Comparison of ENCODE assay signal across 28 mouse cellular contexts in the genomic region with DNA sequence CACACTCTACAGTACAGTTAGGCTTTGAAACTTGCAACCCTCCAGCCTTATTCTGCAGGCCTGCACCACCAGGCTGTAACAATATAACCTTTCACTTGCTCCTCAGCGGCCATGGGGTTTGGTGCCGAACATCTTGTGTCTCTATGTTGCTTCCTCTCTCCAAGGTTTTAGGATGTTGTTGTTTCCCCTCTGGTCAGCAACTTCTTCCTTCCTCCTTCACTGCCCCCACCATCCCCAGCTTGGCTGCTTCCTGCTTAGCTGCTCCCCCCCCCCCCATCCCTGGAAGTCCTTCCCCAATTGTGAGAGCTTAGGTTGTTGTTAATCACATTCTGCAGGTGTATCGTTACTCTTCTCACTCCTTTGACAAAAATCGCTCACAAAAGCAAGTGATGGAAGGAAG. TPM values are rescaled to one million over a fixed set of nuclear protein-coding genes. Genes with fewer than 3 reads are reported as not detected.
DNase-seq lines count a peak whose midpoint lies in the region; ATAC-seq and TF ChIP-seq lines count a peak whose summit lies in the region.
"Had no signal": no experiment of that assay in that cellular context is flagged by ENCODE, and none has a peak within 500 bp of the region (broad histone marks: within the 10 kb centered on the region; RNA-seq: fewer than 3 reads in every experiment).

No protein-coding gene starts in this region.

- 28% methylated on average over 4 of the region's 4 CpGs for WGBS in liver, postnatal 0 days (ENCODE audit: insufficient replicate concordance)
- WGBS in liver, embryonic 12.5 days (ENCODE audit: insufficient replicate concordance), result 34% methylated on average over 4 of the region's 4 CpGs

- H3K36me3 ChIP-seq in liver, postnatal 0 days (replicated peaks; ENCODE audit: insufficient read depth, low read length), result peaks cover 4% of the 10 kb centered on the region; the same call in 1 of the 2 replicates
- H3K36me3 ChIP-seq in liver, embryonic 12.5 days, result no peaks in the 10 kb centered on the region
- H3K36me3 ChIP-seq: embryonic facial prominence, embryonic 13.5 days; embryonic facial prominence, embryonic 15.5 days; forebrain, embryonic 10.5 days; forebrain, embryonic 12.5 days had no signal

- TF ChIP-seq EP300 in liver, postnatal 0 days (IDR thresholded peaks at IDR 0.05; ENCODE audit: low read depth), result no peak

- no peak overlapping the region for H3K27ac ChIP-seq in liver, postnatal 0 days (ENCODE audit: low read depth)
- H3K27ac ChIP-seq in liver, embryonic 12.5 days, result no peak overlapping the region
- H3K27ac ChIP-seq in bone marrow macrophage, adult 2 months (ENCODE audit: insufficient read depth, low read depth, low read length), result peak overlapping the region; percentile 41; the same call in 1 of the 2 replicates
- H3K27ac ChIP-seq: embryonic facial prominence, embryonic 13.5 days; embryonic facial prominence, embryonic 15.5 days; forebrain, embryonic 10.5 days; forebrain, embryonic 12.5 days had no signal

- H3K27me3 ChIP-seq in liver, postnatal 0 days (ENCODE audit: insufficient read depth, low read length), result no peaks in the 10 kb centered on the region
- H3K27me3 ChIP-seq in liver, embryonic 12.5 days (replicated peaks), result no peaks in the 10 kb centered on the region
- H3K27me3 ChIP-seq: embryonic facial prominence, embryonic 13.5 days; embryonic facial prominence, embryonic 15.5 days had no signal

- TF ChIP-seq POLR2A in bone marrow macrophage, adult 2 months (IDR thresholded peaks at IDR 0.05; ENCODE audit: borderline replicate concordance, low read depth, low read length), result no peak

- DNase-seq in liver, postnatal 0 days, result peak; percentile 13
- peak; percentile 23 for DNase-seq in R1 (ENCODE audit: low read depth, low spot score)
- DNase-seq in lung, postnatal 4 days, result no peak
- no peak for DNase-seq in layer of hippocampus, postnatal 14 days (ENCODE audit: low spot score in 2 of 2)
- DNase-seq: adrenal gland, adult 8-10 months; adrenal gland, postnatal 14 days; adrenal gland, postnatal 36 days; cerebellum, adult 11 months; cerebellum, adult 18-20 months; cerebellum, adult 8-10 months; cerebellum, adult 9-11 months; cerebellum, postnatal 14 days; cerebellum, postnatal 36 days; embryo, embryonic 11 days had no signal

- no peak overlapping the region for H3K4me3 ChIP-seq in liver, postnatal 0 days (ENCODE audit: low read depth, low read length)
- no peak overlapping the region for H3K4me3 ChIP-seq in liver, embryonic 12.5 days
- H3K4me3 ChIP-seq in bone marrow macrophage, adult 2 months (ENCODE audit: insufficient read depth, low read length), result no peak overlapping the region; the same call in 1 of the 2 replicates
- H3K4me3 ChIP-seq: embryonic facial prominence, embryonic 13.5 days; embryonic facial prominence, embryonic 15.5 days; erythroblast, embryonic 14.5 days; forebrain, embryonic 10.5 days; forebrain, embryonic 12.5 days had no signal

- no peak overlapping the region for H3K4me2 ChIP-seq in liver, postnatal 0 days (ENCODE audit: low read depth, low read length)
- no peak overlapping the region for H3K4me2 ChIP-seq in liver, embryonic 12.5 days
- H3K4me2 ChIP-seq: embryonic facial prominence, embryonic 13.5 days; embryonic facial prominence, embryonic 15.5 days; forebrain, embryonic 12.5 days had no signal

- TF ChIP-seq CTCF in liver, postnatal 0 days (IDR thresholded peaks at IDR 0.05; ENCODE audit: low read depth), result no peak
- no peak for TF ChIP-seq CTCF in bone marrow macrophage, adult 2 months (IDR thresholded peaks at IDR 0.05; ENCODE audit: low read depth, low read length)

- ATAC-seq in liver, postnatal 0 days, result peak; percentile 36
- ATAC-seq in liver, embryonic 12.5 days, result no peak
- ATAC-seq: activated CD4-positive, CD25-positive, alpha-beta regulatory T cell, adult 4 months; forebrain, embryonic 14.5 days; forebrain, embryonic 16.5 days had no signal

- no peaks in the 10 kb centered on the region for H3K4me1 ChIP-seq in liver, postnatal 0 days (ENCODE audit: insufficient read depth)
- no peaks in the 10 kb centered on the region for H3K4me1 ChIP-seq in liver, embryonic 12.5 days
- peaks cover 12% of the 10 kb centered on the region for H3K4me1 ChIP-seq in bone marrow macrophage, adult 2 months (ENCODE audit: control insufficient read depth, insufficient read depth, low read length)
- H3K4me1 ChIP-seq: embryonic facial prominence, embryonic 13.5 days; embryonic facial prominence, embryonic 15.5 days; forebrain, embryonic 10.5 days; forebrain, embryonic 12.5 days had no signal

- H3K9ac ChIP-seq in liver, postnatal 0 days (replicated peaks), result no peak overlapping the region
- H3K9ac ChIP-seq in liver, embryonic 12.5 days, result no peak overlapping the region
- H3K9ac ChIP-seq: embryonic facial prominence, embryonic 13.5 days; embryonic facial prominence, embryonic 15.5 days; forebrain, embryonic 12.5 days had no signal

- H3K9me3 ChIP-seq in liver, postnatal 0 days (ENCODE audit: low read length), result no peaks in the 10 kb centered on the region
- H3K9me3 ChIP-seq in liver, embryonic 12.5 days (replicated peaks), result no peaks in the 10 kb centered on the region
- H3K9me3 ChIP-seq: embryonic facial prominence, embryonic 13.5 days; embryonic facial prominence, embryonic 15.5 days; forebrain, embryonic 10.5 days; forebrain, embryonic 12.5 days had no signal

RNA-seq across cellular contexts. Expression of a gene that starts 14.6 kb away (rescaled TPM):
- polyA plus RNA-seq in liver, postnatal 0 days (2015; fragmentation: Nextera tagmentation; extraction: Ambion mirVana), result 203 and 205 TPM in 2 replicates
- polyA plus RNA-seq in liver, embryonic 12.5 days (2016; fragmentation: Nextera tagmentation; extraction: Ambion mirVana), result 21.1 and 22.3 TPM in 2 replicates
- not detected in 2 replicates for polyA plus RNA-seq in bone marrow macrophage, adult 2 months (2012; ENCODE audit: insufficient read depth, insufficient read length, missing spikeins)
- total RNA-seq in layer of hippocampus, postnatal 14 days (2021), result not detected
- total RNA-seq: common myeloid progenitor, adult 5-6 weeks; MEL had no signal
- polyA plus RNA-seq: activated CD4-positive, CD25-positive, alpha-beta regulatory T cell, adult 4 months; embryonic facial prominence, embryonic 11.5 days; embryonic facial prominence, embryonic 13.5 days; embryonic facial prominence, embryonic 15.5 days; forebrain, embryonic 10.5 days; forebrain, embryonic 12.5 days; forebrain, embryonic 14.5 days; forebrain, embryonic 16.5 days had no signal

RNA-seq across cellular contexts. Expression of a gene that starts 26.8 kb away (rescaled TPM):
- polyA plus RNA-seq in liver, postnatal 0 days (2015; fragmentation: Nextera tagmentation; extraction: Ambion mirVana), result 1.0 and 1.1 TPM in 2 replicates
- polyA plus RNA-seq in liver, embryonic 12.5 days (2016; fragmentation: Nextera tagmentation; extraction: Ambion mirVana), result 4.0 and 4.8 TPM in 2 replicates
- 8.4 and 9.5 TPM in 2 replicates for polyA plus RNA-seq in bone marrow macrophage, adult 2 months (2012; ENCODE audit: insufficient read depth, insufficient read length, missing spikeins)
- 100 to 1,000 TPM; 160 to 163 TPM for total RNA-seq in layer of hippocampus, postnatal 14 days (2021)

RNA-seq across cellular contexts. Expression of a gene that starts 43.9 kb away (rescaled TPM):
- 4.9 and 6.6 TPM in 2 replicates for polyA plus RNA-seq in liver, postnatal 0 days (2015; fragmentation: Nextera tagmentation; extraction: Ambion mirVana)
- polyA plus RNA-seq in liver, embryonic 12.5 days (2016; fragmentation: Nextera tagmentation; extraction: Ambion mirVana), result 5.0 and 5.4 TPM in 2 replicates
- 12.0 and 14.6 TPM in 2 replicates for polyA plus RNA-seq in bone marrow macrophage, adult 2 months (2012; ENCODE audit: insufficient read depth, insufficient read length, missing spikeins)
- total RNA-seq in layer of hippocampus, postnatal 14 days (2021), result 1 to 10 TPM; 6.2 to 6.6 TPM

RNA-seq across cellular contexts. Expression of a gene that starts 44.0 kb away (rescaled TPM):
- 0.53 and 1.1 TPM in 2 replicates for polyA plus RNA-seq in liver, postnatal 0 days (2015; fragmentation: Nextera tagmentation; extraction: Ambion mirVana)
- polyA plus RNA-seq in liver, embryonic 12.5 days (2016; fragmentation: Nextera tagmentation; extraction: Ambion mirVana), result 5.3 and 5.6 TPM in 2 replicates
- 8.8 and 12.2 TPM in 2 replicates for polyA plus RNA-seq in bone marrow macrophage, adult 2 months (2012; ENCODE audit: insufficient read depth, insufficient read length, missing spikeins)
- 1 to 10 TPM; 4.9 to 5.9 TPM for total RNA-seq in layer of hippocampus, postnatal 14 days (2021)

RNA-seq across cellular contexts. Expression of a gene that starts 49.9 kb away (rescaled TPM):
- polyA plus RNA-seq in liver, postnatal 0 days (2015; fragmentation: Nextera tagmentation; extraction: Ambion mirVana), result 0.06 and 0.07 TPM in 2 replicates
- polyA plus RNA-seq in liver, embryonic 12.5 days (2016; fragmentation: Nextera tagmentation; extraction: Ambion mirVana), result 0.14 and 0.18 TPM in 2 replicates
- not detected in 2 replicates for polyA plus RNA-seq in bone marrow macrophage, adult 2 months (2012; ENCODE audit: insufficient read depth, insufficient read length, missing spikeins)
- total RNA-seq in layer of hippocampus, postnatal 14 days (2021), result 1 to 10 TPM; 1.2 to 1.3 TPM
- total RNA-seq: adrenal gland, adult 18-20 months; adrenal gland, adult 8-10 months; adrenal gland, postnatal 14 days; adrenal gland, postnatal 36 days had no signal
- polyA plus RNA-seq: embryonic facial prominence, embryonic 11.5 days; erythroblast, embryonic 14.5 days; forebrain, embryonic 10.5 days; forebrain, embryonic 16.5 days had no signal

Comparison
In these comparisons a context has a peak if more than half of its experiments do, and no peak if none do; other contexts are left out.
1. DNase-seq: peak in liver, postnatal 0 days (single experiment) and R1 (single experiment); none in lung, postnatal 4 days (0 of 2) and layer of hippocampus, postnatal 14 days (0 of 2).
2. RNA of a gene that starts 14.6 kb away (polyA plus RNA-seq): 203 to 205 TPM in liver, postnatal 0 days and 21.1 to 22.3 TPM in liver, embryonic 12.5 days; not detected in bone marrow macrophage, adult 2 months; every median in the first group is over 10 times any median in the second.